Mouse (Mus musculus) liver, embryonic 12.5 days (tissue): ENCODE measurements at regions not wholly inside any gene's neighbourhood (a gene's known extent, or its start where the extent isn't known, plus 50 kb on each side); places are given as distances from the start of the nearest gene placed in this dataset.
A peak's percentile ranks its signal among the peaks of the same experiment; 100 is the strongest.

ENCODE experiments used
- ATAC-seq: fragments of 200-750 bp; cut with Nextera tagmentation; 2 replicates; pipeline ENCODE4 v1.8.0; 2017; ENCODE audit warnings: moderate number of reproducible peaks, mild to moderate bottlenecking, moderate library complexity
- H3K27ac ChIP-seq: fragments of 300-500 bp; sonication (generic); 2 replicates; pipeline ENCODE4 v1.5.1; 2016; ENCODE audit warnings: mild to moderate bottlenecking
- H3K27me3 ChIP-seq: fragments of 300-500 bp; sonication (generic); replicated peaks from 2 replicates; pipeline ENCODE4 v1.6.1; 2016; ENCODE audit warnings: mild to moderate bottlenecking, moderate library complexity
- H3K36me3 ChIP-seq: fragments of 300-500 bp; sonication (generic); 2 replicates; pipeline ENCODE4 v1.6.1; 2016; ENCODE audit warnings: mild to moderate bottlenecking, moderate library complexity
- H3K4me1 ChIP-seq: fragments of 300-500 bp; sonication (generic); 2 replicates; pipeline ENCODE4 v1.6.1; 2016
- H3K4me2 ChIP-seq: fragments of 300-500 bp; sonication (generic); 2 replicates; pipeline ENCODE4 v1.6.1; 2016; ENCODE audit warnings: mild to moderate bottlenecking, moderate library complexity
- H3K4me3 ChIP-seq: fragments of 300-500 bp; sonication (generic); 2 replicates; pipeline ENCODE4 v1.5.1; 2016; ENCODE audit warnings: mild to moderate bottlenecking, moderate library complexity
- H3K9ac ChIP-seq: fragments of 300-500 bp; sonication (generic); 2 replicates; pipeline ENCODE4 v1.6.1; 2016; ENCODE audit warnings: mild to moderate bottlenecking, moderate library complexity
- H3K9me3 ChIP-seq: fragments of 300-500 bp; sonication (generic); replicated peaks from 2 replicates; pipeline ENCODE4 v1.6.1; 2016; ENCODE audit warnings: mild to moderate bottlenecking, moderate library complexity
- WGBS: fragments of 180-500 bp; shearing (Covaris S2); methylation state at CpG from one replicate; pipeline ENCODE4 v1.1.7; 2016; ENCODE audit not compliant: insufficient replicate concordance; 5-methylcytosine and 5-hydroxymethylcytosine counted together

DNA sequence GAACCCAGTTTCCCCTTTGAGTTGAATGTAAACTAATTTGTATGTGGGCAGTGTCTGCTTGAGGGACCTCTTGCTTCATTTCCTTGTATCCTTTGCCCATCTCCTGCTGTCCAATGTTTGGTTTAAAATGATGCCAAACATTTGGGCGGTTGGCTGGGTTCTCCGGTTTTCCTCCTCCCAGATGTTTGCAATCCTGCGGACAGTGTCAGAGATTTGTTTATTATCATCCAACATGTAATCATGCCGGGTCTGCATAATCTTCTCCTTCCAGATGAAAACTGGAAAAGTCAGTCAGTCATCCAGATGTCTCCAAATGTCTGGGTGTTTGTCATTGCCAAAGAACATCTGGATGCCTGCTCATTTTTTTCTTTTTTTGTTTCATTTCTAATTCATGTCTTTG, 323.0 kb downstream of the Lmx1a start:
- H3K27ac ChIP-seq, result no peak overlapping the region
- no peaks in the 10 kb centered on the region for H3K4me1 ChIP-seq
- no peak for ATAC-seq
- no peak overlapping the region for H3K4me2 ChIP-seq
- no peak overlapping the region for H3K4me3 ChIP-seq
- no peaks in the 10 kb centered on the region for H3K9me3 ChIP-seq
- WGBS, result 63% methylated on average over 4 of the region's 4 CpGs
- no peaks in the 10 kb centered on the region for H3K27me3 ChIP-seq
- H3K9ac ChIP-seq, result no peak overlapping the region
- H3K36me3 ChIP-seq, result no peaks in the 10 kb centered on the region

GRCm38 (mm10) chr1:168012611-168013010, 323.6 kb downstream of the Lmx1a start:
- Histone ChIP-seq H3K27ac (no peak overlapping the region), H3K36me3 (no peaks in the 10 kb centered on the region), H3K27me3 (no peaks in the 10 kb centered on the region), H3K4me2 (no peak overlapping the region), H3K4me1 (no peaks in the 10 kb centered on the region), H3K4me3 (no peak overlapping the region), H3K9me3 (no peaks in the 10 kb centered on the region), H3K9ac (no peak overlapping the region)
- ATAC-seq, result no peak
- WGBS, result 63% methylated on average over 5 of the region's 5 CpGs

- H3K27me3 ChIP-seq, result no peaks in the 10 kb centered on the region
- H3K27ac ChIP-seq, result no peak overlapping the region
- H3K9ac ChIP-seq, result no peak overlapping the region
- no peak overlapping the region for H3K4me2 ChIP-seq
- H3K4me1 ChIP-seq, result no peaks in the 10 kb centered on the region
- no peaks in the 10 kb centered on the region for H3K9me3 ChIP-seq
- no peak overlapping the region for H3K4me3 ChIP-seq
- ATAC-seq, result no peak
- H3K36me3 ChIP-seq, result no peaks in the 10 kb centered on the region
- WGBS, result 61% methylated on average over 5 of the region's 5 CpGs
These were observed 327.4 kb downstream of the Lmx1a start for GRCm38 (mm10) chr1:168016375-168016890.

DNA sequence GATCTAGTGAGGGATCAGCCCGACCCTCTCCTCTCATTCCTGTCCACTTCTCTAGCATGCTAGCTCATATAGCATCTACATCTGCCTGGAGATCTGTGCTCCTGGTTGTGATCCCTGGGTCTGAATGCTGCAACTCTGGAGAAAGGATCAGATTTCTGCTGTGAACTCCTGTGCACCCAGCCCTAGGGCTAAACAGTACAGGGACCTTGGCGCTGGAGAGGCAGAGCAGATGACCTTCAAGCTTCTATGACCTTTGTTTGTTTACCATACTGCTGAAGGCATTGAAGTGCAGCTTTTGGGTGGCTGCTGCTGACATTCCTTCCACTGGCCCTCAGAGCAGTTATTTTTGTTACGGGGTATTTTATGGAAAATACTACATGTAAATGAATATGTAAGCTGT, 337.4 kb downstream of the Lmx1a start:
- Histone ChIP-seq H3K4me1 (no peaks in the 10 kb centered on the region), H3K9me3 (no peaks in the 10 kb centered on the region), H3K27ac (no peak overlapping the region), H3K36me3 (no peaks in the 10 kb centered on the region), H3K27me3 (no peaks in the 10 kb centered on the region), H3K4me2 (no peak overlapping the region), H3K4me3 (no peak overlapping the region), H3K9ac (no peak overlapping the region)
- WGBS, result 63% methylated on average over 3 of the region's 3 CpGs
- 0 out of 2 replicates have a peak, but pooled peaks have one; percentile 49 for ATAC-seq

DNA sequence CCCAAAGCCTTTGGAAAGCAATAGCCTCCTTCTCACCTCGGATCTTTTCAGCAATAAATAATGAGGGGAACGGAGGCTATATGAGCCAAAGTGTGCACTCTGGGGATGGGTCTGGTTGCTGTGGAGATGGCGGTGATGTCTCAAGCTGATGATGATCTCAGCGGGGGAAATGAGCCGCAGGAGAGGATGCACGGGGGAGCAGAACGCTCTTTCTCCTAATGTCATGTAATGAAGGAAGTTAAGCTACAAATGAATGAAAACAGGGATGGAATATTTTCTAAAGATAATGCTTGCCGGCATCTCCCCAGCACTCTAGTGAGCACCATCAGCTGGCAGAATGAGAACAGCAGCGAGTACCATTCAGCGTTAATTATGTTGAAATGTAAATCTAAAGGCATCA, 355.7 kb downstream of the Lmx1a start:
- Histone ChIP-seq H3K27ac (no peak overlapping the region), H3K27me3 (no peaks in the 10 kb centered on the region), H3K9me3 (no peaks in the 10 kb centered on the region), H3K36me3 (no peaks in the 10 kb centered on the region), H3K9ac (no peak overlapping the region), H3K4me3 (no peak overlapping the region), H3K4me2 (no peak overlapping the region), H3K4me1 (no peaks in the 10 kb centered on the region)
- no peak for ATAC-seq
- 73% methylated on average over 10 of the region's 10 CpGs for WGBS

- ATAC-seq, result no peak
- no peak overlapping the region for H3K4me3 ChIP-seq
- WGBS, result 68% methylated on average over 7 of the region's 7 CpGs
- no peak overlapping the region for H3K4me2 ChIP-seq
- no peak overlapping the region for H3K9ac ChIP-seq
- H3K27me3 ChIP-seq, result no peaks in the 10 kb centered on the region
- no peaks in the 10 kb centered on the region for H3K36me3 ChIP-seq
- no peaks in the 10 kb centered on the region for H3K4me1 ChIP-seq
- H3K27ac ChIP-seq, result no peak overlapping the region
- H3K9me3 ChIP-seq, result no peaks in the 10 kb centered on the region
These were observed 357.3 kb downstream of the Lmx1a start for GRCm38 (mm10) chr1:168046347-168046746.

DNA sequence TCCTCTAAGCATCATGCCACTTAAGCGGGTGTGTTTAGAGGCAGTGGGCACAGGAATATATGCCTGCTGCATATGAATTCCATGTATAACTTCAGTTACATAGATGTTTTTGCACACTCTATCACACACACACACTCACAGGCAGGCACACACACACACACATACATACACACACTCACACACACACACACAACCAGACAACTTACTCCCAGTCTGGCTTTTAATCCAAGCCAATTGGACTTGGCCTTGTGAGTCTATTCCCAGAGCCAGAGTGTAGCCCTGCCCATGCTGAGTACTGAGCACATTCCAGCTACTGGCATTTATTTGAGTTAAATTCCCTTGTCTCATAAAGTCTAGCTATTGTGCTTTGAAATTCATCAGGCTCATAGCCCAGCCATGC, 357.7 kb downstream of the Lmx1a start:
- 86% methylated on average over 1 of the region's 1 CpGs for WGBS
- H3K27ac ChIP-seq, result no peak overlapping the region
- H3K9ac ChIP-seq, result no peak overlapping the region
- no peaks in the 10 kb centered on the region for H3K27me3 ChIP-seq
- no peaks in the 10 kb centered on the region for H3K9me3 ChIP-seq
- no peaks in the 10 kb centered on the region for H3K36me3 ChIP-seq
- no peak overlapping the region for H3K4me2 ChIP-seq
- no peaks in the 10 kb centered on the region for H3K4me1 ChIP-seq
- H3K4me3 ChIP-seq, result no peak overlapping the region
- no peak for ATAC-seq

- no peaks in the 10 kb centered on the region for H3K27me3 ChIP-seq
- H3K4me3 ChIP-seq, result no peak overlapping the region
- H3K36me3 ChIP-seq, result no peaks in the 10 kb centered on the region
- no peak overlapping the region for H3K4me2 ChIP-seq
- no peaks in the 10 kb centered on the region for H3K4me1 ChIP-seq
- ATAC-seq, result no peak
- 64% methylated on average over 3 of the region's 3 CpGs for WGBS
- no peak overlapping the region for H3K27ac ChIP-seq
- no peak overlapping the region for H3K9ac ChIP-seq
- H3K9me3 ChIP-seq, result no peaks in the 10 kb centered on the region
These were observed 360.9 kb downstream of the Lmx1a start for GRCm38 (mm10) chr1:168049965-168050364.

DNA sequence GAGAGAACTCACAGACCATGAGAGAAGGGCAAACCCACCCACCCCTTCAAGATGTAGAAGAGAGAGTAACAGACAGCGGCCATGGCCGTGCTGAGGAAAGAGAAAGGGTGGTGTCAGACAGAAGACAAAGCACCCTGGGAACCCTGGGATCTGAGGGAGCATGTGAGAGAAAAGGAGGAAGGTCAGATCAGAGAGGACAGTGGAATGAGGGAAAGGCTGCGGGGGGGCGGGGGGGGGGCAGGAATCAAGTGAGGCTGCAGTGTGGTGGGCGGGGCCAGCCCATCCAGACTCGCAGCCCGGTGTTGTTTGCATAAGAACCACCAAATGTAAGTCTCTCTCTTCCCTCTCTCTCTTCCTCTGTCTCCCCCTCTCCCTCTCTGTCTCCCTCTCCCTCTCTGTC, 367.4 kb downstream of the Lmx1a start:
- no peaks in the 10 kb centered on the region for H3K4me1 ChIP-seq
- no peaks in the 10 kb centered on the region for H3K27me3 ChIP-seq
- H3K4me3 ChIP-seq, result no peak overlapping the region
- no peaks in the 10 kb centered on the region for H3K36me3 ChIP-seq
- H3K27ac ChIP-seq, result no peak overlapping the region
- H3K9ac ChIP-seq, result no peak overlapping the region
- no peaks in the 10 kb centered on the region for H3K9me3 ChIP-seq
- H3K4me2 ChIP-seq, result 0 out of 2 replicates have a peak overlapping the region, but pooled peaks have one; percentile 6
- no peak for ATAC-seq
- WGBS, result 11% methylated on average over 5 of the region's 7 CpGs

DNA sequence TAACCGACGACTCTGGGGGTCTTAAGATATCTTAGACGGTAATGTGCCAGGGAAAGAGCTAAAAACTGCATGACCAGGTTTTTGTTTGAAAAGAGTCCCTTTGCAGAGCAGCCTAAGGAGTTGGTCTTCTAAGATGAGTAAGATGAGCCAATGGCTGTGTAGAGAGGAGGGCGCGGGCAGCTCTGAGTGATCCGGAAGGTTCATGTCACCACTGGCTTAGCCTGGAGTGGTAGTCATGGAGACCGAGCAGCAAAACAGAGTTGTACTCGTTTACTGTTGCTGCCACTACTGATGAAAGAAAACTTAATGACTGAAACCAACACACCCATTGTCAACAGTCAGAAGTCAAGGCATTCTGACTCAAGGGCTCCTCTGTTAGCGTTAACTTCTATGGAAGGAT, 368.4 kb downstream of the Lmx1a start:
- ATAC-seq, result no peak
- 61% methylated on average over 9 of the region's 9 CpGs for WGBS
- Histone ChIP-seq H3K27ac (no peak overlapping the region), H3K4me2 (no peak overlapping the region), H3K27me3 (no peaks in the 10 kb centered on the region), H3K4me3 (no peak overlapping the region), H3K4me1 (no peaks in the 10 kb centered on the region), H3K36me3 (no peaks in the 10 kb centered on the region), H3K9ac (no peak overlapping the region), H3K9me3 (no peaks in the 10 kb centered on the region)

DNA sequence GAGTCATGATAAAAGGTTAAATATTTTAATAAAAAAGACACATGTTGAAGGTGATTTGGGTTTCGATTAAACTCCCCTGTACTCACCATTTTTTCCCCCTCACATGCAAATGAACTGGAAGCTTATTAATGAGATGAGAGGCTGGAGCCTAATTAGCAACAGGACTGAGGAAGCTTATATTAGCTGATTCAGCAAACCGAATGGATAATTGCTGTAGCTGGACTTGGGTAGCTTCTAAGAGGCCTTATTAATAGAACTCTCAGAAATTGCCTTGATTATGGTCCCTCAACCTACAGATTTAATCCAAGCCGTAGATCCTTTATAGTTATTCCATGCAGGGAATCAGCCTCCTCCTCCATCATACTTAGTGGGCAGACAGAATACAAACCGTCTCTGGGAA, 369.7 kb downstream of the Lmx1a start:
- no peak for ATAC-seq

DNA sequence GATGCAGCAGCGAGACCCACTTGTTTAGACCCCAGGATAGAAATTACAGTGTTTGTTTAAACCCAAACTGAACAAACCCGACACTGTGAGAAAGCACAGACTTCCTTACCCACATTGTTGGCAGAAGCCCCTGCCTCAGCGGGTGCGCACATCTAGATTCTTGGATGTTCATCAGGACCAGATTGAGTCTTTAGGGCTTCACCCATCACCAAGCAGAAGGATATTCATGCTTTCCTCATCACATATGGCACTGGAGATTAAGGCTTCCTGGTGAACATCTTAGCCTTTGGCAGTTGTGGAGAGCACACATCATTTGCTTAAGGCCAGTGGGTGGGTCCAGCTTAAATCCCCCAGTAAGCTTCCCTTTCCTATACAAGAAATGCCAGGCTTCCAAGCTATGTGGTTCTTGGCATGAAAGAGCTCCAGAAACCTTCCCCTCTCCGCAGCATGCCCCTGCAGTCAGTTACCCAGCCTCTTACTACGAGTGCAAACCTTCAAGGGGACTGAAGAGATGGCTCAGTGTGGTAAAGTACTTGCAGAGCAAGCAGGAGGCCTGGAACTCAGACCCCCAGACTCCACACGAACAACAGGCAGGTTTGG, 367.9 kb downstream of the Pbx1 start:
- Histone ChIP-seq H3K9me3 (no peaks in the 10 kb centered on the region), H3K36me3 (no peaks in the 10 kb centered on the region), H3K27ac (no peak overlapping the region), H3K4me2 (no peak overlapping the region), H3K27me3 (no peaks in the 10 kb centered on the region), H3K4me1 (no peaks in the 10 kb centered on the region), H3K9ac (no peak overlapping the region), H3K4me3 (no peak overlapping the region)
- WGBS, result 55% methylated on average over 7 of the region's 7 CpGs
- ATAC-seq, result no peak

More for the DNA sequence above, 369.7 kb downstream of the Lmx1a start:
- Histone ChIP-seq H3K4me2 (no peak overlapping the region), H3K27ac (no peak overlapping the region), H3K9me3 (no peaks in the 10 kb centered on the region), H3K4me3 (no peak overlapping the region), H3K27me3 (no peaks in the 10 kb centered on the region), H3K36me3 (no peaks in the 10 kb centered on the region), H3K9ac (no peak overlapping the region), H3K4me1 (no peaks in the 10 kb centered on the region)
- 65% methylated on average over 4 of the region's 4 CpGs for WGBS

GRCm38 (mm10) chr1:168065598-168066041, 366.4 kb downstream of the Pbx1 start:
- no peaks in the 10 kb centered on the region for H3K4me1 ChIP-seq
- H3K27ac ChIP-seq, result no peak overlapping the region
- WGBS, result 51% methylated on average over 6 of the region's 6 CpGs
- H3K4me3 ChIP-seq, result no peak overlapping the region
- H3K9me3 ChIP-seq, result no peaks in the 10 kb centered on the region
- ATAC-seq, result no peak
- H3K36me3 ChIP-seq, result no peaks in the 10 kb centered on the region
- no peak overlapping the region for H3K9ac ChIP-seq
- H3K4me2 ChIP-seq, result no peak overlapping the region
- H3K27me3 ChIP-seq, result no peaks in the 10 kb centered on the region
